Mouse (Mus musculus) gastrocnemius, adult 18-20 months (tissue): Measurements from ENCODE around the gene Hoxd8. TPM values are rescaled to one million over a fixed set of nuclear protein-coding genes. Genes with fewer than 3 reads are reported as not detected.

Source experiments
- DNase-seq: peaks from one replicate; pipeline ENCODE4 v3.0.0; 2021; ENCODE audit warnings: low spot score
- total RNA-seq, 2 experiments: library from RNA; stranded (reverse); gene quantifications; 2 replicates each; pipeline ENCODE4 v1.2.3; 2021

Hoxd8 gene
- total RNA-seq, 2 experiments from 2014 or later = 32.2 to 40.3 TPM

- DNase-seq = no peak
These were observed 35.2 kb upstream of the Hoxd8 start for GRCm38 (mm10) chr2:74669230-74669578.

- no peak for DNase-seq
These were observed 34.7 kb upstream of the Hoxd8 start for GRCm38 (mm10) chr2:74669650-74670235.

- no peak for DNase-seq
These were observed 33.7 kb upstream of the Hoxd8 start for GRCm38 (mm10) chr2:74670632-74671188.

GRCm38 (mm10) chr2:74671847-74672246 is 32.6 kb upstream of the Hoxd8 start:
- no peak for DNase-seq

- DNase-seq = peak; percentile 41
These were observed 31.7 kb upstream of the Hoxd8 start for GRCm38 (mm10) chr2:74672481-74673362.

GRCm38 (mm10) chr2:74673835-74674425 is 30.5 kb upstream of the Hoxd8 start:
- no peak for DNase-seq

- no peak for DNase-seq
These were observed 29.3 kb upstream of the Hoxd8 start, which contains the start of gene Hoxd12 for GRCm38 (mm10) chr2:74674881-74675665. Hoxd12 (plus strand) TSS chr2:74675013.

GRCm38 (mm10) chr2:74675666-74676282 is 28.6 kb upstream of the Hoxd8 start:
- DNase-seq = no peak

- DNase-seq = no peak
These were observed 27.9 kb upstream of the Hoxd8 start for GRCm38 (mm10) chr2:74676376-74677052.

- no peak for DNase-seq
These were observed 27.3 kb upstream of the Hoxd8 start for GRCm38 (mm10) chr2:74677106-74677505.

GRCm38 (mm10) chr2:74678891-74679595 is 25.4 kb upstream of the Hoxd8 start, which contains the start of gene Hoxd11:
Hoxd11 (plus strand) TSS chr2:74679557.
- no peak for DNase-seq

- DNase-seq = no peak
These were observed 24.8 kb upstream of the Hoxd8 start for GRCm38 (mm10) chr2:74679596-74679971.

- no peak for DNase-seq
These were observed 24.4 kb upstream of the Hoxd8 start for GRCm38 (mm10) chr2:74679980-74680379.

GRCm38 (mm10) chr2:74680561-74681398 is 23.6 kb upstream of the Hoxd8 start:
- no peak for DNase-seq

- no peak for DNase-seq
These were observed 22.6 kb upstream of the Hoxd8 start for GRCm38 (mm10) chr2:74681594-74682531.

- DNase-seq = no peak
These were observed 21.6 kb upstream of the Hoxd8 start for GRCm38 (mm10) chr2:74682796-74683195.

GRCm38 (mm10) chr2:74683471-74683951 is 20.9 kb upstream of the Hoxd8 start:
- DNase-seq = no peak
